Mouse (Mus musculus) Patski (cell line): ENCODE results near the gene Olfr266. TPM values are rescaled to one million over a fixed set of nuclear protein-coding genes. Genes with fewer than 3 reads are reported as not detected.

ENCODE experiments used
- ATAC-seq: fragments of 100-300 bp; one replicate; pipeline ENCODE4 v1.8.0; 2021
- CTCF ChIA-PET: fragments of 350-600 bp; sonication (Branson Sonifier 250); formaldehyde crosslinking; loops from one replicate; lab custom pipeline; 2022; ENCODE audit warnings: inconsistent platforms; lab: Charles Lee
- POLR2A ChIA-PET: fragments of 350-600 bp; sonication (Branson Sonifier 250); formaldehyde crosslinking; loops from one replicate; lab custom pipeline; 2022; ENCODE audit warnings: antibody characterized with exemption, inconsistent platforms; lab: Charles Lee
- DNase-seq: peaks from one replicate; pipeline ENCODE4 v3.0.0-alpha.2; 2011; ENCODE audit warnings: low read depth, low spot score
- H3K27me3 ChIP-seq: fragments of 371-371 bp; one replicate; pipeline ENCODE4 v1.5.1; 2021
- CTCF ChIP-seq: fragments of 100-300 bp; IDR thresholded peaks from one replicate; pipeline ENCODE4 v1.5.1; 2021
- in situ Hi-C: fragments of 300-500 bp; cut with MboI; formaldehyde crosslinking; loops from 3 replicates; pipeline ENCODE4 v1.11.1; 2018; ENCODE audit warnings: low pct_unique_long_range_greater_than_20kb, mixed read lengths
- polyA plus RNA-seq: library from polyadenylated mRNA; unstranded; gene quantifications from one replicate; pipeline ENCODE4 v1.2.3, GENCODE M21; 2021

Gene Olfr266
- polyA plus RNA-seq, 1 experiment from 2014 or later: not detected

DNA sequence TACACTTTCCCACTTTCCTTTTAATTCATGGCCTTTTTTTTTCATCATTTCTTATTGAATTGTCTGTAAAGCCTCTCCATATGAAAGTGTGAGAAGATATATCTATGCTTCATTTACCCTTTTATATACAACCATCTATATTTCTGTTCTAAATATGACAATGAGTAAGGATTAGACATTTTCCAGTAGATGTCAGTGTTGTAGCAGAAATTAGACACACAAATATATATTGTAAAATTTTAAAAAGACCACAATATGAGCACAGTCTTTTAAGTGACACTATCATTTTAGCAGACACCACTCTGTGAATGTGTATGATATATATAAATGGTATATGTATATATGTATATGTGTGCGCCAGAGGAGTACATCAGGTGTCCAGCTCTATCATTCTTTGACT is 54.3 kb downstream of the Olfr266 start:
- ATAC-seq (no peak), DNase-seq (no peak)
- no peak for TF ChIP-seq CTCF
- CTCF ChIA-PET: no interaction called here
- peaks cover 4% of the 10 kb centered on the region for H3K27me3 ChIP-seq
- POLR2A ChIA-PET: no interaction called here
- in situ Hi-C loops: no loop called here

Other genes starting within 250 kb of the Olfr266 start
- gene Lrif1, start 141.3 kb downstream of the Olfr266 start, polyA plus RNA-seq: 29.3 TPM
- not detected for gene Cd53, start 36.1 kb downstream of the Olfr266 start, polyA plus RNA-seq
- not detected for gene Kcna3, start 209.9 kb upstream of the Olfr266 start, polyA plus RNA-seq